ENCODE assay signal across 14 mouse cellular contexts in the genomic region with DNA sequence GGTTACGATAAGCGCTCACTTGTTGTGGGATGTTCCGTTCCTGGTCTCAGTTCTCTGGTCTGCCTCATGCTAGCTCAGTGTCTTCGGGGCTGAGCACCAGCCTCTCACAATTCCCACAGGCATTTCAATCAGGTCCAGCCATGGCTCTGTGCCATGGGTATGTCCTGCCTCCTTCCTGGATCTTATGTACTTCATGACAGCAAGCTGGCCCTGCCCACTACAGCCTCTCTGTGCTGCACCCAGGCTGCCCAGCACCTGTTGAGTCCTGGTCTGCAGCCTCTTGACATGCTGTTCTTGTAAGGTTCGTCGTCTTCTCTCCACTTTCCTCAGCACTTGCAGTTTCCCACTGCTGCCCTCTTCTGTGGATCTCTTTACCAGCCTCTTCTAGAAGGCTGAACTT.
A peak's percentile ranks its signal among the peaks of the same experiment; 100 is the strongest.
DNase-seq lines count a peak whose midpoint lies in the region; ATAC-seq and TF ChIP-seq lines count a peak whose summit lies in the region.
"Had no signal": no experiment of that assay in that cellular context is flagged by ENCODE, and none has a peak within 500 bp of the region (broad histone marks: within the 10 kb centered on the region; RNA-seq: fewer than 3 reads in every experiment).

No protein-coding gene starts in this region.

- 79% methylated on average over 6 of the region's 6 CpGs for WGBS in heart, embryonic 13.5 days

- no peaks in the 10 kb centered on the region for H3K9me3 ChIP-seq in heart, embryonic 13.5 days
- H3K9me3 ChIP-seq: hindbrain, embryonic 13.5 days; limb, embryonic 10.5 days; megakaryocyte, embryonic 14.5 days had no signal

- TF ChIP-seq CTCF in layer of hippocampus, adult 2 months (conservative IDR thresholded peaks at IDR 0.05) = peak; percentile 49

- H3K27me3 ChIP-seq in heart, embryonic 13.5 days (replicated peaks) = no peaks in the 10 kb centered on the region
- H3K27me3 ChIP-seq: hindbrain, embryonic 13.5 days; megakaryocyte, embryonic 14.5 days had no signal

- no peak for ATAC-seq in heart, embryonic 13.5 days (ENCODE audit: extremely low read depth, insufficient number of reproducible peaks, low FRiP score, low TSS enrichment)

- H3K27ac ChIP-seq in heart, embryonic 13.5 days (replicated peaks) = no peak overlapping the region
- no peak overlapping the region for H3K27ac ChIP-seq in layer of hippocampus, adult 2 months
- H3K27ac ChIP-seq: hindbrain, embryonic 13.5 days; limb, embryonic 10.5 days; liver, embryonic 14.5 days had no signal

- H3K36me3 ChIP-seq in heart, embryonic 13.5 days = peaks cover 33% of the 10 kb centered on the region

- no peak overlapping the region for H3K4me3 ChIP-seq in heart, embryonic 13.5 days
- no peak overlapping the region for H3K4me3 ChIP-seq in layer of hippocampus, adult 2 months
- H3K4me3 ChIP-seq: hindbrain, embryonic 13.5 days; limb, embryonic 10.5 days; megakaryocyte, embryonic 14.5 days had no signal

- H3K4me2 ChIP-seq in heart, embryonic 13.5 days = no peak overlapping the region
- H3K4me2 ChIP-seq: hindbrain, embryonic 13.5 days had no signal

- peaks cover 10% of the 10 kb centered on the region for H3K4me1 ChIP-seq in heart, embryonic 13.5 days
- H3K4me1 ChIP-seq: limb, embryonic 10.5 days; megakaryocyte, embryonic 14.5 days had no signal

- DNase-seq in cerebellum, postnatal 10 days = peak; percentile 38 to 40
- DNase-seq in cerebellum, adult 11 months = no peak
- DNase-seq in heart, adult 8-10 months (ENCODE audit: low spot score) = no peak
- no peak for DNase-seq in layer of hippocampus, adult 2 months (ENCODE audit: low spot score in 2 of 2)
- no peak for DNase-seq in layer of hippocampus, adult 11-12 months (ENCODE audit: low spot score)
- DNase-seq in brain, adult 2 months (ENCODE audit: low read depth, low spot score) = peak; percentile 42
- no peak for DNase-seq in layer of hippocampus, postnatal 10 days (ENCODE audit: low spot score in 2 of 2)
- DNase-seq: adrenal gland, postnatal 10 days; right cerebral cortex, postnatal 25 days had no signal

- H3K9ac ChIP-seq in heart, embryonic 13.5 days = 0 out of 2 replicates have a peak overlapping the region, but pooled peaks have one; percentile 5
- H3K9ac ChIP-seq: hindbrain, embryonic 13.5 days; liver, embryonic 14.5 days had no signal

Comparison
In these comparisons a context has a peak if more than half of its experiments do, and no peak if none do; other contexts are left out.
1. DNase-seq: peak in cerebellum, postnatal 10 days (2 of 2) and brain, adult 2 months (single experiment); none in cerebellum, adult 11 months (single experiment), heart, adult 8-10 months (single experiment), layer of hippocampus, adult 2 months (0 of 2), layer of hippocampus, adult 11-12 months (single experiment) and layer of hippocampus, postnatal 10 days (0 of 2).